Mouse (Mus musculus) cortical plate, adult 2 months (tissue): Measurements from ENCODE around the gene Gzmg.

ENCODE experiments used
- CTCF ChIP-seq: fragments of 200-500 bp; IDR thresholded peaks from 2 replicates; pipeline ENCODE4 v1.5.1; 2011; ENCODE audit warnings: mild to moderate bottlenecking, control low read depth, low read length; ENCODE audit not compliant: insufficient read depth; ENCODE audit errors: extremely low read depth
- POLR2A ChIP-seq: fragments of 200-500 bp; IDR thresholded peaks from 2 replicates; pipeline ENCODE4 v1.6.1; 2011; ENCODE audit warnings: mild to moderate bottlenecking, low read length, control low read depth; ENCODE audit not compliant: insufficient read depth; ENCODE audit errors: extremely low read depth

DNA sequence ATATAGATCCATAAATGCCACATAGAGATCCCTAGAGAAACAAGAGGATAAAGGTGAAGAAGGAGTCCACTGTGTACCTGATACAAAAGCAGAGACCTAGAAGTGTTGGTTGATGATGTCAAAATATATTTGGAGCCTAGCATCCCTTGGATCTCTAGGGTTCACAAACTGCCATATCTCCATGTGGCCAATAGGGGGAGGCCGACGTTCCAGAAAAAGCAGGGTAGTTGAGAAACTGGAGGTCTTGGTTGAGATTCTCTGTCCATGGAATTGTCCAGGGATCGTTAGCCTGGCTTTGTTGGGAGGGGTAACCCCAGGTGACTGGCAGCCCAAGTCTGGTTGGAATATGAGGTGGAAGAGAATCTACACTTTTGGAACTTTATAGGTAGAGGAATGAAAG, 31.0 kb downstream of the Gzmg start:
- TF ChIP-seq CTCF (no peak), POLR2A (no peak)
